Mouse (Mus musculus) erythroblast, embryonic 14.5 days (primary cell): ENCODE measurements at regions not wholly inside any gene's neighbourhood (a gene's known extent, or its start where the extent isn't known, plus 50 kb on each side); places are given as distances from the start of the nearest gene placed in this dataset.

Source experiments
- GATA1 ChIP-seq: IDR thresholded peaks from 2 replicates; pipeline ENCODE4 v1.6.1; 2012; ENCODE audit warnings: low read length, inconsistent platforms, mixed read lengths
- TAL1 ChIP-seq: IDR thresholded peaks from 3 replicates; pipeline ENCODE4 v1.6.1; 2012; ENCODE audit warnings: low read length, inconsistent platforms, mixed read lengths

DNA sequence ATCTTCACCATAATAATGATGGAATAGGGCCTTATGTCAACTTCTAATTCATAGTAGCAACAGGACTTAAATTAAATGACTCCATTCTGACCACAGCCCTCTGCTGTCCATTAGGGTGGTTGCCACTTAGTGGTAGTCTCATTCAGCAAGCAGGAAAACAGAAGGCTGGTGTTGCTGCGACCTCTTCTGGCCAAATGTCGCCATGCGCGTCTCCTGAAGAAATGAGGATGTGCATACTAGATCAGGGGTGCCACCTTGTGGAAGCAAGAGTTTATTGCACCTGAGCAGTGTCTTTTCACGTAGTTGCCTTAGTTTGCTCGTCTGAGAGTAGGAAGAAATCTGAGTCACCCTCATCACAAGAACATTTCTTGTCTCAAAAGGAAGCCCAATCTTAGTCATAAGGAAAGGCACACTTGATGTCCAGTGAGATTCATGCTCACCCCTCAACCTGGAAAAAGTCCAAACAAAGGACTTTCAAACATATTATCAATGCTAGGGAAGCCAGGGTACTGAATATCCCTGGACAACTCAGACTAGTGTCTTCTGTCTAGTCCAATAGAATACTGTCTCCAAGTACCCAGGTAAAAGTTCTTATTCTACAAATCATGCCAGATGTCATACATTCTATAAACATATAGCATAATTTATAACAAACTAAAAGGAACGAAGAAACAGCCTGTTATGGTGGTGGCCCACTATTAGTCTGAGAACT lies 147.0 kb upstream of the Ppp6c start:
- TF ChIP-seq GATA1 = no peak
- no peak for TF ChIP-seq TAL1
